Mouse (Mus musculus) CH12.LX (cell line): ENCODE measurements around the gene Rapgef4. TPM values are rescaled to one million over a fixed set of nuclear protein-coding genes. Genes with fewer than 3 reads are reported as not detected.

Source experiments
- DNase-seq: peaks from one replicate; pipeline ENCODE4 v3.0.0-alpha.2; 2013; ENCODE audit errors: extremely low read depth
- H3K27ac ChIP-seq: 2 replicates; pipeline ENCODE4 v1.5.1; 2012; ENCODE audit warnings: low read depth, mild to moderate bottlenecking, control low read depth, moderate library complexity; ENCODE audit not compliant: insufficient read depth
- H3K27me3 ChIP-seq: replicated peaks from 2 replicates; pipeline ENCODE3; 2012; ENCODE audit warnings: inconsistent platforms
- H3K36me3 ChIP-seq, 2 experiments: replicated peaks in 1 of 2; 2 replicates each; pipeline versions ENCODE3 to v1.6.1; 2012; ENCODE audit warnings: inconsistent platforms in 1 of 2, low read length in 1 of 2, mild to moderate bottlenecking in 1 of 2, mixed read lengths in 1 of 2, moderate library complexity in 1 of 2; ENCODE audit not compliant: control insufficient read depth in 1 of 2, insufficient read depth in 1 of 2
- H3K4me1 ChIP-seq, 2 experiments: 2 replicates each; pipeline ENCODE4 v1.6.1; 2012; ENCODE audit warnings: inconsistent platforms in 1 of 2, moderate library complexity in 1 of 2; ENCODE audit not compliant: insufficient read depth in 2 of 2, control insufficient read depth in 1 of 2
- H3K4me2 ChIP-seq: 2 replicates; pipeline ENCODE4 v1.6.1; 2012; ENCODE audit warnings: low read depth, mild to moderate bottlenecking, control low read depth; ENCODE audit not compliant: poor library complexity, insufficient read depth, severe bottlenecking
- H3K4me3 ChIP-seq, 3 experiments: fragments of 150-350 bp in 1 of 3; sonication (generic) in 1 of 3; replicated peaks in 1 of 3; 2 replicates each; pipeline versions ENCODE3 to v1.5.1; 2011 to 2012; ENCODE audit warnings: low read depth in 2 of 3, low read length in 2 of 3, mild to moderate bottlenecking in 2 of 3, moderate library complexity in 2 of 3, control low read depth in 1 of 3, improper control_type of control experiment in 1 of 3, inconsistent platforms in 1 of 3, mixed read lengths in 1 of 3; ENCODE audit not compliant: poor library complexity in 1 of 3
- H3K79me2 ChIP-seq: replicated peaks from 2 replicates; pipeline ENCODE4 v1.6.1; 2012; ENCODE audit warnings: mild to moderate bottlenecking, moderate library complexity; ENCODE audit not compliant: control insufficient read depth, poor library complexity, insufficient read depth, severe bottlenecking; ENCODE audit errors: extremely low read depth
- H3K9ac ChIP-seq: 2 replicates; pipeline ENCODE4 v1.6.1; 2012; ENCODE audit warnings: low read depth, mild to moderate bottlenecking, control low read depth, moderate library complexity; ENCODE audit not compliant: insufficient read depth
- H3K9me3 ChIP-seq: replicated peaks from 2 replicates; pipeline ENCODE3; 2012; ENCODE audit warnings: low read length, inconsistent platforms, mixed read lengths
- CHD1 ChIP-seq: IDR thresholded peaks from 2 replicates; pipeline ENCODE4 v1.6.1; 2012; ENCODE audit warnings: low read depth, low read length, improper control_type of control experiment, inconsistent platforms
- CTCF ChIP-seq, 2 experiments: IDR thresholded peaks in 1 of 2; conservative IDR thresholded peaks in 1 of 2; 2 replicates each; pipeline ENCODE4 v1.5.1; 2011 to 2012; ENCODE audit warnings: low read depth in 2 of 2, low read length in 2 of 2, improper control_type of control experiment in 1 of 2, inconsistent platforms in 1 of 2, mild to moderate bottlenecking in 1 of 2, moderate library complexity in 1 of 2
- ELF1 ChIP-seq: IDR thresholded peaks from 2 replicates; pipeline ENCODE4 v1.6.1; 2014; ENCODE audit warnings: low read depth, mild to moderate bottlenecking, inconsistent platforms, low read length, improper control_type of control experiment
- EP300 ChIP-seq: IDR thresholded peaks from 2 replicates; pipeline ENCODE4 v1.6.1; 2011; ENCODE audit warnings: low read length, improper control_type of control experiment
- JUN ChIP-seq: IDR thresholded peaks from 2 replicates; pipeline ENCODE4 v1.6.1; 2011; ENCODE audit warnings: low read depth, mild to moderate bottlenecking, low read length, improper control_type of control experiment, moderate library complexity; ENCODE audit not compliant: insufficient read depth
- MXI1 ChIP-seq: IDR thresholded peaks from 2 replicates; pipeline ENCODE4 v1.6.1; 2011; ENCODE audit warnings: mild to moderate bottlenecking, low read depth, low read length, improper control_type of control experiment
- NELFE ChIP-seq: IDR thresholded peaks from 2 replicates; pipeline ENCODE4 v1.6.1; 2011; ENCODE audit warnings: low read depth, low read length, improper control_type of control experiment
- NRF1 ChIP-seq: IDR thresholded peaks from 2 replicates; pipeline ENCODE4 v1.6.1; 2014; ENCODE audit warnings: low read depth, mild to moderate bottlenecking, inconsistent platforms, low read length, improper control_type of control experiment, moderate library complexity
- POLR2A ChIP-seq: IDR thresholded peaks from 2 replicates; pipeline ENCODE4 v1.6.1; 2011; ENCODE audit warnings: low read depth, mild to moderate bottlenecking, improper control_type of control experiment, low read length
- POLR2AphosphoS2 ChIP-seq: IDR thresholded peaks from 2 replicates; pipeline ENCODE4 v1.6.1; 2011; ENCODE audit warnings: low read depth, low read length, improper control_type of control experiment
- RAD21 ChIP-seq: IDR thresholded peaks from 2 replicates; pipeline ENCODE4 v1.6.1; 2011; ENCODE audit warnings: low read depth, mild to moderate bottlenecking, low read length, improper control_type of control experiment, moderate library complexity
- RCOR1 ChIP-seq: conservative IDR thresholded peaks from 2 replicates; pipeline ENCODE4 v1.6.1; 2012; ENCODE audit warnings: low read depth, mild to moderate bottlenecking, inconsistent platforms, low read length, improper control_type of control experiment
- SMC3 ChIP-seq: IDR thresholded peaks from 2 replicates; pipeline ENCODE4 v1.6.1; 2011; ENCODE audit warnings: low read depth, low read length, improper control_type of control experiment
- TCF12 ChIP-seq: IDR thresholded peaks from 2 replicates; pipeline ENCODE4 v1.6.1; 2014; ENCODE audit warnings: low read depth, mild to moderate bottlenecking, inconsistent platforms, low read length, improper control_type of control experiment
- UBTF ChIP-seq: IDR thresholded peaks from 2 replicates; pipeline ENCODE4 v1.6.1; 2012; ENCODE audit warnings: low read depth, mild to moderate bottlenecking, inconsistent platforms, low read length, improper control_type of control experiment, moderate library complexity
- ZC3H11A ChIP-seq: IDR thresholded peaks from 2 replicates; pipeline ENCODE4 v1.6.1; 2012; ENCODE audit warnings: low read depth, mild to moderate bottlenecking, inconsistent platforms, low read length, improper control_type of control experiment
- ZNF384 ChIP-seq: IDR thresholded peaks from 2 replicates; pipeline ENCODE4 v1.6.1; 2012; ENCODE audit warnings: low read depth, low read length, improper control_type of control experiment, inconsistent platforms
- dilution Hi-C: fragments of 300-500 bp; cut with MboI; formaldehyde crosslinking; loops from 2 replicates; pipeline ENCODE4 v1.14.3; 2020; ENCODE audit warnings: low sequenced_read_pairs; ENCODE audit not compliant: extremely low pct_unique_long_range_greater_than_20kb, extremely low pct_ligation_motif_present
- in situ Hi-C: fragments of 300-500 bp; cut with MboI; formaldehyde crosslinking; loops from 3 replicates; pipeline ENCODE4 v1.14.3; 2019; ENCODE audit warnings: low sequenced_read_pairs, low pct_ligation_motif_present, low pct_unique_long_range_greater_than_20kb, mixed read lengths
- polyA plus RNA-seq: library from polyadenylated mRNA; unstranded; fragments of >175 nt; gene quantifications from 2 replicates; pipeline ENCODE4 v1.2.1, GENCODE M21; 2012; ENCODE audit warnings: low read depth; ENCODE audit not compliant: insufficient read length
- total RNA-seq, 2 experiments: library from RNA; depleted of rRNA; stranded (reverse); fragments of 300-350 nt in 1 of 2; fragments of >200 nt in 1 of 2; gene quantifications; 2 replicates each; pipeline ENCODE4 v1.2.3; 2012 to 2014

Rapgef4 gene
- total and polyA plus RNA-seq, 3 experiments = 0.12 to 0.13 TPM; not detected in 1

DNA sequence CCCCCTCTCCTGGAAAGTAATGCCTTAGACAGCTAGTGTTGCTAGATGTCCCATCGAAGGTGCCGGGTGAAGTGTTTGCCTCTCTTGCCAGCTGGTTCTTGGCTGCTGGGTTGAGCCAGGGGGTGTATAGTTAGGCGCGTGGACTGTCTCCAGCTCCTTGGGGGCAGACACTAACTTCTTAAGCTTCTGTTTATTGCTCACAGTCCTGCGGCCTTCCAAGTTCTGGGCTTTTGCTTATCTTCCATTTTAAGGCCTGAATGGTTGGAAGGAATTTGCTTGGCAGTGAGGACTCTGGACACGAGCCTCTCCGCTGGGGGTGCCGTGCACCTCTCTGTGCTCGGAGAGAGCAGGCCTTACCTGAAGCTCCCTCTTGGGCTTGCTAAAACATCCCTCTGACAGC, 249.5 kb downstream of the Rapgef4 start:
- Histone ChIP-seq H3K4me1 (peaks cover 0 to 6% of the 10 kb centered on the region in 2 experiments; a peak in 2 of 4 replicates), H3K4me3 (no peak overlapping the region), H3K9me3 (no peaks in the 10 kb centered on the region), H3K9ac (no peak overlapping the region), H3K4me2 (no peak overlapping the region), H3K36me3 (no peaks in the 10 kb centered on the region), H3K27ac (no peak overlapping the region), H3K79me2 (no peaks in the 10 kb centered on the region), H3K27me3 (no peaks in the 10 kb centered on the region)
- TF ChIP-seq POLR2AphosphoS2 = no peak
- TF ChIP-seq MXI1 = no peak
- no peak for TF ChIP-seq NRF1
- TF ChIP-seq SMC3 = no peak
- TF ChIP-seq ZNF384 = no peak
- TF ChIP-seq EP300 = no peak
- TF ChIP-seq CTCF (conservative IDR thresholded peaks at IDR 0.05 in 1 of 2, IDR thresholded peaks at IDR 0.05 in 1 of 2; ENCODE audit: low read depth in 2 of 2, low read length in 2 of 2) = no peak
- TF ChIP-seq UBTF = no peak
- no peak for DNase-seq
- in situ Hi-C loops (loop anchor here (10.0 kb wide), 1 partner anchor 164 kb away; no protein-coding TSS in a partner anchor), dilution Hi-C loops (no loop called here)

DNA sequence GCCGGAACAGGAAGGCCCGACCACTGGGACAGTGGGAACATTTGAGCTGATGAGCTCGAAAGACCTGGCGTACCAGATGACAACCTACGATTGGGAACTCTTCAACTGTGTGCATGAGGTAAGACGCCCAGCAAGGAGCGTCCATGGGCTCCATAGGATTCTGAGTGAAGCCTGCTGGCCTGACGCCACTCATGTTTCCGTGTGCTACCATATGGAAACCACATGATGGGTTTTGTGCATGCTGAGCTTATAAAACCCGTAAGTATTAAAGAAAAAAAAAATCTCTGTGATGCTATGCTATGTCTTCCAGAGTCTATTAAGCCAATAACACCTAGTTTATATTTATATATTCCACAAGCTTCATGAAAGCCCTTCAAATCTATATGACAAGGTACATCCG, 253.0 kb downstream of the Rapgef4 start:
- in situ Hi-C loops (loop anchor here (10.0 kb wide), 1 partner anchor 161 kb away; no protein-coding TSS in a partner anchor), dilution Hi-C loops (no loop called here)
- no peak for DNase-seq
- Histone ChIP-seq H3K27me3 (no peaks in the 10 kb centered on the region), H3K4me3 (no peak overlapping the region), H3K9ac (no peak overlapping the region), H3K4me1 (peaks cover 0 to 9% of the 10 kb centered on the region in 2 experiments; a peak in 2 of 4 replicates)
- TF ChIP-seq NELFE (no peak), POLR2A (no peak), JUN (no peak), RCOR1 (no peak), TCF12 (no peak), ZNF384 (no peak)
- TF ChIP-seq, all 38 proteins: peak for 0
- H3K27ac ChIP-seq = no peak overlapping the region
- no peaks in the 10 kb centered on the region for H3K79me2 ChIP-seq
- no peaks in the 10 kb centered on the region for H3K36me3 ChIP-seq
- H3K4me2 ChIP-seq = no peak overlapping the region
- no peaks in the 10 kb centered on the region for H3K9me3 ChIP-seq

- peaks cover 0 to 9% of the 10 kb centered on the region in 2 experiments; a peak in 2 of 4 replicates for H3K4me1 ChIP-seq
- dilution Hi-C loops = no loop called here
- H3K36me3 ChIP-seq = no peaks in the 10 kb centered on the region
- no peak overlapping the region for H3K9ac ChIP-seq
- in situ Hi-C loops = loop anchor here (10.0 kb wide), 1 partner anchor 160 kb away; no protein-coding TSS in a partner anchor
- TF ChIP-seq CTCF (conservative IDR thresholded peaks at IDR 0.05 in 1 of 2, IDR thresholded peaks at IDR 0.05 in 1 of 2; ENCODE audit: low read depth in 2 of 2, low read length in 2 of 2) (peak; percentile 71 to 89), ZC3H11A (peak; percentile 26; the same call in 1 of the 2 replicates), EP300 (no peak), CHD1 (no peak), ELF1 (no peak), SMC3 (peak; percentile 78), NRF1 (no peak), RAD21 (peak; percentile 92)
- no peak overlapping the region for H3K27ac ChIP-seq
- H3K4me2 ChIP-seq = peak overlapping the region; percentile 60; the same call in 1 of the 2 replicates
- no peak overlapping the region for H3K4me3 ChIP-seq
- H3K9me3 ChIP-seq = no peaks in the 10 kb centered on the region
- DNase-seq = peak; percentile 71
- no peaks in the 10 kb centered on the region for H3K27me3 ChIP-seq
- H3K79me2 ChIP-seq = no peaks in the 10 kb centered on the region
Measured at GRCm38 (mm10) chr2:72234943-72235342, 253.9 kb downstream of the Rapgef4 start.
